Mouse (Mus musculus): ENCODE measurements around the gene A730049H05Rik.

DNA sequence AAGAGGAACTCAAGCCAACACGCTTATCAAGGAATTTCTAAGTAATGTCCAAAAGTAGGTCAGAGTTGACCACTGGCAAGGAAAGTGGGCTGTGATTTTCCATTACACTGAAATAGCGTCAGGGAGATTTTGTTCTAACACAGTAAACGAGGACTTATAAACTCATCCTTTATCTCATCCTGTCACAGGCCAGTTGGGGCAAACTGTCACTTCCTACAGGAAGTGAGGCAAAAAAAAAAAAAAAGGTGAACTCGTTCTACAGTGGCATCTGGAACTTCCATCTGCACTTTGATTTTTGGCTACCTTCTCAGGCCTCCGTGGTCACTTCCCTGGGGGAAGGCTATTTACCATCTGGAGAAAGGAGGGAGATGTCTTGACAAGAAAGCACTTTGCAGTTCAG lies 58.6 kb downstream of the A730049H05Rik start:
- TF ChIP-seq POLR2A (IDR thresholded peaks at IDR 0.05; ENCODE audit: low read depth, low read length) = no peak
- no peak for TF ChIP-seq CTCF (conservative IDR thresholded peaks at IDR 0.05; ENCODE audit: insufficient read depth, insufficient read length, low read depth, low read length)

All from kidney, adult 2 months (tissue).